Mouse (Mus musculus): Measurements from ENCODE around the gene Fam102a. TPM values are rescaled to one million over a fixed set of nuclear protein-coding genes. Genes with fewer than 3 reads are reported as not detected.
A peak's percentile ranks its signal among the peaks of the same experiment; 100 is the strongest.
"Not testable (repeated sequence)": the region's sequence is repeated elsewhere in the genome, so short reads cannot be mapped to it uniquely, and the experiment has no call there.

The Fam102a gene
- 6.7 and 7.0 TPM in 2 replicates for polyA plus RNA-seq (2015; fragmentation: Nextera tagmentation; extraction: Ambion mirVana)

DNA sequence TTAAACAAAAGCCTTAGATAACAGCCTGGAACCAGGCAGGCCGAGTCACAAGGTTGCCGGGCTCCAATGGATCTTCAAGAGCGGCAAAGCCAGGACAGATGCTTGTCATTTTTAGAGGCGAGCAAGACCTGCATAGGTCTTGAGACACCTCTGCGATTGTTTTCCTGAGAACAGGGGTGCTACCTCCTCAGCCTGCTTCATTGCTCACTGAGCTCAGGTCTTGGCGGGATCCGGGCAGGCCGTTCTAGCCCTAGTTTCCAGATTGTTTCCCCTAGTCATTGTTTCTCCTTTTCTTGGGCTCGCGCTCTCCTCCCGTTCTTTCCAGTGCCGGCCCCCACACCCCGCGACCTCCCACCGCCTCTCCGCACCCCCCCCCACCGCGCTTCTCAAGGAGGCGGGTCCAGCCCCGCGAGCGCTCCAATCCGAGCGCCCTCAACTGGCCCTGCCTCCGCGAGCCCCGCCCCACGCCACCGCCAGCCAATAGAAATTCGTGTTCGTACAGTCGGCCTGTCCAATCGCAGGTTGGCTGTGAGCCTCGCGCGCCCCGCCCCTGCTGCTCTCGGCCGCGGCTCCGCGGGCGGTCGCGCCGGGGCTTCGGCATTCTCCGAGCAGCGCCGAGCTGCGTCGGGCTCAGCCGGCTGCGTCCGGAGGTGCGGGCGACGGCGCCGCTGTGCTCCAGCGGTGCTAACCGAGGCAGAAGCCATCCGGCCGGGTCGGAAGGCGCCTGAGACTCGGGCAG, at the start of gene Fam102a:
Gene Fam102a, plus strand, starts transcription at position 600 of the 739 bp plus-strand sequence.
- WGBS = under 1% methylated on average over 62 of the region's 67 CpGs
- Histone ChIP-seq H3K27ac (replicated peaks) (peak within 1 kb of the TSS; percentile 97), H3K36me3 (no peaks in the 10 kb centered on the region), H3K9me3 (replicated peaks) (no peaks in the 10 kb centered on the region), H3K4me2 (peak within 1 kb of the TSS; percentile 74), H3K4me1 (peaks cover 50% of the 10 kb centered on the region), H3K4me3 (replicated peaks) (peak within 1 kb of the TSS; percentile 94), H3K27me3 (replicated peaks) (no peaks in the 10 kb centered on the region), H3K9ac (replicated peaks) (peak within 1 kb of the TSS; percentile 94)
- peak; percentile 96 for ATAC-seq (ENCODE audit: low FRiP score)

DNA sequence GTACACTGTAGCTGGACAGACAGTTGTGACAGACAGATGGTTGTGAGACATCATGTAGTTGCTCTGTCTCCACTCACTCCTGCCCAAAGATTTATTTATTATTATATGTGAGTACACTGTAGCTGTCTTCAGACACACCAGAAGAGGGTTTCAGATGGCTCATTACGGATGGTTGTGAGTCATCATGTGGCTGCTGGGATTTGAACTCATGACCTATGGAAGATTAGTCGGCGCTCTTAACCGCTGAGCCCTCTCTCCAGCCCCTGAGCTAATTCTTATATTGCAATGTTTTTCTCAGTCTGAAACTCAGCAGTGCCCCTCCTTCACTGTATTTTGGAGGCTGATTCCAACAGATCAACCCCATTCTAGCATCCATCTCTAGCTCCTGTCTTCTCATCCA, 49.4 kb upstream of the Fam102a start:
- Histone ChIP-seq H3K9ac (replicated peaks) (no peak overlapping the region), H3K9me3 (replicated peaks) (no peaks in the 10 kb centered on the region), H3K27ac (replicated peaks) (no peak overlapping the region), H3K27me3 (replicated peaks) (no peaks in the 10 kb centered on the region), H3K4me1 (no peaks in the 10 kb centered on the region), H3K4me2 (no peak overlapping the region), H3K4me3 (replicated peaks) (no peak overlapping the region), H3K36me3 (no peaks in the 10 kb centered on the region)
- ATAC-seq (ENCODE audit: low FRiP score) = no peak
- WGBS = 87% methylated on average over 4 of the region's 4 CpGs

DNA sequence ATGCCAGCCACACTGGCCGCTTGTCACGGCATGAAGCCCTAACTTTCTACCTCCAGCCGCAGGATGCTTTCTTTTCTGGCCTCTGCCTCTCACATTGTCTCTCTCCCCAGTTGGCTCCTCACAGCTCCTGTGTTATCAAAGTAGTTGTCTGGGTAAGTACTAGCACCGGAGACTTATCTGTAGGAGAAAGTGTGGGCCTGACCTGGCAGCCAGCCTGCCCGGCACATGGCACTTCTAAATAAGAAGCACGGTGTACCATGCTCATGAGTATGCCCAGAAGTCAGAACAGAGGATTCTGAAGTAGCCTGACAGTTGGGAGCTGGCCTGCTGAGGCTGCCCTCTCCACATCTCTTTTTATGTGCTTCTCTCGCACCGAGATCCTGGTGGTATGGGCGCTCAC, 49.0 kb upstream of the Fam102a start:
- H3K4me1 ChIP-seq = no peaks in the 10 kb centered on the region
- H3K4me2 ChIP-seq = no peak overlapping the region
- no peaks in the 10 kb centered on the region for H3K36me3 ChIP-seq
- no peaks in the 10 kb centered on the region for H3K27me3 ChIP-seq (replicated peaks)
- H3K4me3 ChIP-seq (replicated peaks) = no peak overlapping the region
- ATAC-seq (ENCODE audit: low FRiP score) = no peak
- H3K9ac ChIP-seq (replicated peaks) = no peak overlapping the region
- no peak overlapping the region for H3K27ac ChIP-seq (replicated peaks)
- 92% methylated on average over 9 of the region's 9 CpGs for WGBS
- no peaks in the 10 kb centered on the region for H3K9me3 ChIP-seq (replicated peaks)

DNA sequence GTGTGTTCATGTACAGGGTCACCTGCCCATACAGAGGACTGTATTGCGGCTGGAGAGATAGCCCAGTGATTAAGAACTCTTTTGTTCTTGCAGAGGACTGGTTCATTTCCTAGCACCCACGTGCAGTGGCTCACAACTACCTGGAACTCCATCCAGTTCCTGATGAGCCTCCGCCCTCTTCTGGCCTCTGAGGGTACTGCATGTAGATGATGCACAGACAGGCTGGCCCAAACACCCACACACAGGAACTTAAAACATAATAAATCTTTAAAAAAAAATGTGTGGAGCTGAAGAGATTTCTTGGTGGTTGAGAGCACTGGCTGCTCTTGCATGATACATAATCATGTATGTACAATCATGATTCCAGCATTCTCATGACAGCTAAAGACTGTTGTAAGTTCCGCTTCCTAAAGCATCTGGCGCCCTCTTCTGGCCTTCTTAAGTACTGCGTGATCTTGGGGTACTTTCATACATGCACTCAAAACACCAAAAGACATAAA, 48.0 kb upstream of the Fam102a start:
- Histone ChIP-seq H3K4me2 (no peak overlapping the region), H3K27ac (replicated peaks) (no peak overlapping the region), H3K9me3 (replicated peaks) (no peaks in the 10 kb centered on the region), H3K4me3 (replicated peaks) (no peak overlapping the region), H3K36me3 (no peaks in the 10 kb centered on the region), H3K4me1 (no peaks in the 10 kb centered on the region), H3K9ac (replicated peaks) (no peak overlapping the region), H3K27me3 (replicated peaks) (no peaks in the 10 kb centered on the region)
- 5% methylated on average over 6 of the region's 6 CpGs for WGBS
- ATAC-seq (ENCODE audit: low FRiP score) = peak; percentile 67; the same call in 1 of the 2 replicates

DNA sequence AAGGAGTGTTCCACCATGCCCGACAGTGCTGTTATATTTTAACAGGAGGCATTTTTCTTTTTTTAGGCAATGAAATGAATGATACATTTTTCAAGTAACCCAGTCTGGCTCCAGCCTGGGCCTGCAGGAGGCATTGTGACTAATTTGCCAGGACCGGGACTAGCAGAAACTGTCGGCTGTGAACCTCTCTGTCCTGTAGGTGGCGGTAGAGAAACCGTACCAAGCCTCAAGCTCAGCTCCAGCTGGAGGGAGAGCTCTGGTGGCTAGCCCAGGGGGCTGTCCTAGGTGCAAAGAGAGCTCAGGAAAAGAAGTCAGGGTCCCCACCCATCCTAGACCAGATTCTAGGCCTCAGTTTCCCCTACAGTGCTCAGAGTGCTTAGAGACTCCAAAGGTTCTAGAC, 46.5 kb upstream of the Fam102a start:
- under 1% methylated on average over 5 of the region's 5 CpGs for WGBS
- ATAC-seq (ENCODE audit: low FRiP score) = no peak; the same call in 1 of the 2 replicates

DNA sequence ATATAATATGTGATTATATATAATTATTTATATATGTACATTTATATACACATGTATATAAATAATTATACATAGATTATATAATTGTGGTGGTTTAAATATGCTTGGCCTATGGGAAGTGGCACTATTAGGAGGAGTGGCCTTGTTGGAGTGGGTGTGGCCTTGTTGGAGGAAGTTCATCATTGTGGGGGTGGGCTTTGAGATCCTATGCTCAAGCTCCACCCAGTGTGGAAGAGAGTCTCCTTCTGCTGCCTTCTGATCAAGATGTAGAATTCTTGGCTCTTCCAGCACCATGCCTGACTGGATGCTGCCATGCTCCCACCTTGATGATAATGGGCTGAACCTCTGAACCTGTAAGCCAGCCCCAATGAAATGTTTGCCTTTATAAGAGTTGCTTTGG, 44.4 kb upstream of the Fam102a start:
- H3K4me3 ChIP-seq (replicated peaks); H3K27me3 ChIP-seq (replicated peaks); H3K27ac ChIP-seq (replicated peaks); H3K4me2 ChIP-seq; H3K9me3 ChIP-seq (replicated peaks); H3K4me1 ChIP-seq; ATAC-seq (ENCODE audit: low FRiP score); H3K36me3 ChIP-seq; H3K9ac ChIP-seq (replicated peaks): not testable (repeated sequence)

More for the DNA sequence above, 46.5 kb upstream of the Fam102a start:
- Histone ChIP-seq H3K9me3 (replicated peaks) (no peaks in the 10 kb centered on the region), H3K4me2 (no peak overlapping the region), H3K4me1 (no peaks in the 10 kb centered on the region), H3K36me3 (no peaks in the 10 kb centered on the region), H3K4me3 (replicated peaks) (no peak overlapping the region), H3K9ac (replicated peaks) (no peak overlapping the region), H3K27me3 (replicated peaks) (no peaks in the 10 kb centered on the region), H3K27ac (replicated peaks) (no peak overlapping the region)

DNA sequence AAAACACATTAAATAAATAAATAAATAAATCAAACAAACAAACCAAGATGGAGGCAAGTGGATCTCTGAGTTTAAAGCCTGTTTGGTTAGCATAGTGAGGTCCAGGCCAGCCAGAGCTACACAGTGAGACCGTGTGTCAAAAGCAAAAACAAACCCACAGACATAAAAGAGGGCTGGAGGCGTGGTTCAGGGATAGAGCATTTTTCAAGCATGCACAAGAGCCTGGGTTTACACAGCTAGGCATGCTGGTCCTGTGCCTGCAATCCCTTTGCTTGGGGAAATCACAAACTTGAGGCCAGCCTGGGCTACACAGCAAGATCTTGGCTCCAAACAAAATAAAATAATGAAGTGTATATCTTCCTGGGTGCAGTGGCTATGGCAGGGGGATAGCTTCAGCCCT, 42.5 kb upstream of the Fam102a start:
- Histone ChIP-seq H3K27me3 (replicated peaks) (no peaks in the 10 kb centered on the region), H3K4me2 (no peak overlapping the region), H3K36me3 (no peaks in the 10 kb centered on the region), H3K9ac (replicated peaks) (no peak overlapping the region), H3K9me3 (replicated peaks) (no peaks in the 10 kb centered on the region), H3K4me3 (replicated peaks) (no peak overlapping the region), H3K27ac (replicated peaks) (no peak overlapping the region), H3K4me1 (no peaks in the 10 kb centered on the region)
- no peak for ATAC-seq (ENCODE audit: low FRiP score)
- 76% methylated on average over 2 of the region's 2 CpGs for WGBS

DNA sequence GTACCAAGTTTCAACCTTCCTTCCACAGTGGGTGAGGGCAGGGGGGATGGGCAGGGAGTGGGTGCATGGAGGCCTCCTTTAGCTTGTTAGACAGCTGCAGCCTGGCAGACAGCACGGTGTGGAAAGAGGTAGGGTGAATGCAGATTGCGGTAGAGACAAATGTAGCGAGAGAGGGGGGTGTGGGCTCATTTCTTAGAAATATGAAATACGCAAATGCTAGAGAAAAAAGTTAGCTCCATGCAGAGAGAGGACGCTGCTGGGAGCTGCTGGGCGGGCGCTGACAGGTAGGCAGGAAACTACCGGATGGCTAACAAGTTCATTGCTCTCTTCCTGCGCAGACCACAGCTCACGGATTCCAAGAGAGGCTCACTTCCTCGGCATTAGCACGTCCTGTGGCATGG, 41.8 kb upstream of the Fam102a start:
- Histone ChIP-seq H3K27me3 (replicated peaks) (no peaks in the 10 kb centered on the region), H3K9ac (replicated peaks) (no peak overlapping the region), H3K4me3 (replicated peaks) (no peak overlapping the region), H3K27ac (replicated peaks) (no peak overlapping the region), H3K9me3 (replicated peaks) (no peaks in the 10 kb centered on the region), H3K4me1 (no peaks in the 10 kb centered on the region), H3K36me3 (no peaks in the 10 kb centered on the region), H3K4me2 (no peak overlapping the region)
- 80% methylated on average over 12 of the region's 12 CpGs for WGBS
- ATAC-seq (ENCODE audit: low FRiP score) = no peak

DNA sequence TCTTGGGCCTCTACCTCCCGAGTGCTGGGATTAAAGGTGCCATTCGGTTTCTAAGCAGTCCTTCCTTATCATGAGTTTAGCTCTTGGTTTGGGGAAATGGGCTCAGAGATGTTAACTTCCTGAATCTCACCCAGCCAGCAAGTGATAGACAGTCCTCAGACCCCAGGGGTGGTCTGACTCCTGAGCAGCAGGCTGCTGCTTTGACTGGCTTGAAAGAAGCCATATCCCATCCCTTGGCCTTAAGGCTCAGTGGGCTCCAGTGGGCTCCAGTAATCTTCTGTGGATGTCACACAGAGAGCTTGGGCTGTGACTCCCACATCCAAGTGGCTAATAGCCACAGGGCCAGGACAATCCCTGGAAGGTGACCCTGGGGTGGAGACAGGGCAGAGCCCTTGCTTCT, 40.6 kb upstream of the Fam102a start:
- Histone ChIP-seq H3K27me3 (replicated peaks) (no peaks in the 10 kb centered on the region), H3K36me3 (no peaks in the 10 kb centered on the region), H3K4me1 (no peaks in the 10 kb centered on the region), H3K9me3 (replicated peaks) (no peaks in the 10 kb centered on the region), H3K4me2 (no peak overlapping the region), H3K27ac (replicated peaks) (no peak overlapping the region), H3K4me3 (replicated peaks) (no peak overlapping the region), H3K9ac (replicated peaks) (no peak overlapping the region)
- no peak for ATAC-seq (ENCODE audit: low FRiP score)
- WGBS = 71% methylated on average over 2 of the region's 2 CpGs

DNA sequence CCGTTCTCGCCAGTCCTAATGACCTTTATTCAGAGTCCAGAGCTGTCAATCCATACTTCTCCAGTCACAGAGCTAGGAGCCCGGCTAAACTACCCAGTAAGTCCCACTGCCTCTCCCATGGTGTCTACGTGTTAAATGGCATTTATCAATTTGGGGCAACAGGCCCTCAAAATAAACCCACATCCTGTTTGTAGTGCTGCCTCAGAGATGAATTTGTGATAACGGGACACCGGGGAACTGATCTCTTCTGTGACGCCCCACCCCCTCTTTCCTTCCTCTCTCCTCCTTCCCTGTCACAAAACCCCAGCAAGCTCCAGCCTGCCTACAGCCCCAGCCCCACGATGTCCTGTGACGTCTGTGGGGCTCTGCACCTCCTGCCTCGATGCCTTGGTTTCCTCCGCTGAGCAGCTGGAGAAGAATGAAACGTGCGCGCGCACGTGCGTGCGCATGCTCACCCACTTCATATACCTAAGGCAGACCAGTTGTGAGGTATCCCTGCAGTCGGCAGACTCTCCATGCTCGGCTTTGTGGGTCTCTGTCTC, 39.9 kb upstream of the Fam102a start:
- Histone ChIP-seq H3K4me1 (no peaks in the 10 kb centered on the region), H3K4me3 (replicated peaks) (no peak overlapping the region), H3K36me3 (no peaks in the 10 kb centered on the region), H3K9ac (replicated peaks) (no peak overlapping the region), H3K4me2 (no peak overlapping the region), H3K9me3 (replicated peaks) (no peaks in the 10 kb centered on the region), H3K27ac (replicated peaks) (no peak overlapping the region), H3K27me3 (replicated peaks) (no peaks in the 10 kb centered on the region)
- 86% methylated on average over 20 of the region's 20 CpGs for WGBS
- no peak for ATAC-seq (ENCODE audit: low FRiP score)

DNA sequence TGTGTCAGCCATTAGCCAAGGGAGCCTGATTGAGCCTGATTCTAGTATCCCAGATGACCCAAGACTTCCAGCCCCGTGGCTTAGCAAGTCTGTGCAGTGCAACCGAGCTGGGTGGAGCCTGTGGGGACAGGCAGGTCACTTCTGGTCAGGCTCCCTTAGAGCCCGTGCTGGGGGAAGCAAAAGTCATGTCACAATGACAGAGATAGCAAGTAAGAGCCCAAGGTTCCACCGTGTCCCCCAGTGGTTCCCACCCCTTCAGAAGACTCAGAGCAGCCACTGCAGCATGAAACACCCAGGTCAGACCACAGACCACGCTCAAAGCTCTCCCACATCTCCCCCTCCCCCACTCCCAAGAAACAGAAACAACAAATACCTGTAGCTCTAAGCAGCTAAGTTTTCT, 38.9 kb upstream of the Fam102a start:
- H3K4me1 ChIP-seq = no peaks in the 10 kb centered on the region
- no peaks in the 10 kb centered on the region for H3K9me3 ChIP-seq (replicated peaks)
- 79% methylated on average over 5 of the region's 5 CpGs for WGBS

DNA sequence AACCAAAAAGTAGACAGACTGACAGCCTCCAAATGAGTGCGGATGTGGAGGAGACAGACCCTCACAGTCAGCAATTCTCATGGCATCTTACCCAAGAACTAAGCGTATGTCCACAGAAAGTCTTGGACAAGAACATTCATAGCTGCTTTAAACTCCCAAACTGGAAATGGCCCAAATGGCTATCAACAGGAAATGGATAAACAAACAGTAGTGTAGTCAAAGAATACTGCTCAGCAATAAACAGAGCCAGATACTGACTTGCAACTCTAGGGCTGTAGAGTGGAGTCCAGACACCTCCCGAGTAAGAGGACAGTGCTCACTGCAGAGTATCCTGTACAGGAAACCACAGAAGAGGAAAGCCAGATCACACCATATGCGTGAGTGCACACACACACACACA, 35.8 kb upstream of the Fam102a start:
- Histone ChIP-seq H3K27me3 (replicated peaks) (no peaks in the 10 kb centered on the region), H3K4me3 (replicated peaks) (no peak overlapping the region), H3K9me3 (replicated peaks) (no peaks in the 10 kb centered on the region), H3K36me3 (no peaks in the 10 kb centered on the region), H3K27ac (replicated peaks) (no peak overlapping the region), H3K9ac (replicated peaks) (no peak overlapping the region), H3K4me2 (no peak overlapping the region), H3K4me1 (no peaks in the 10 kb centered on the region)
- WGBS = 88% methylated on average over 4 of the region's 4 CpGs
- ATAC-seq (ENCODE audit: low FRiP score) = no peak

More for the DNA sequence above, 38.9 kb upstream of the Fam102a start:
- no peaks in the 10 kb centered on the region for H3K27me3 ChIP-seq (replicated peaks)
- no peak overlapping the region for H3K4me2 ChIP-seq
- H3K27ac ChIP-seq (replicated peaks) = no peak overlapping the region
- H3K9ac ChIP-seq (replicated peaks) = no peak overlapping the region
- H3K36me3 ChIP-seq = no peaks in the 10 kb centered on the region
- no peak for ATAC-seq (ENCODE audit: low FRiP score)
- no peak overlapping the region for H3K4me3 ChIP-seq (replicated peaks)
